Mouse (Mus musculus) thymus, postnatal 0 days (tissue): ENCODE measurements around the gene Vps13c. TPM values are rescaled to one million over a fixed set of nuclear protein-coding genes. Genes with fewer than 3 reads are reported as not detected.
A peak's percentile ranks its signal among the peaks of the same experiment; 100 is the strongest.

Experiments
- DNase-seq: peaks from one replicate; pipeline ENCODE4 v3.0.0-alpha.2; 2015; ENCODE audit warnings: low spot score
- polyA plus RNA-seq: library from polyadenylated mRNA; unstranded; fragments of >200 nt; fragmentation: Nextera tagmentation; extraction: Ambion mirVana; gene quantifications from 2 replicates; pipeline ENCODE4 v1.2.1, GENCODE M21; 2015

Gene Vps13c
- polyA plus RNA-seq, 1 experiment from 2014 or later: 9.9 TPM

DNA sequence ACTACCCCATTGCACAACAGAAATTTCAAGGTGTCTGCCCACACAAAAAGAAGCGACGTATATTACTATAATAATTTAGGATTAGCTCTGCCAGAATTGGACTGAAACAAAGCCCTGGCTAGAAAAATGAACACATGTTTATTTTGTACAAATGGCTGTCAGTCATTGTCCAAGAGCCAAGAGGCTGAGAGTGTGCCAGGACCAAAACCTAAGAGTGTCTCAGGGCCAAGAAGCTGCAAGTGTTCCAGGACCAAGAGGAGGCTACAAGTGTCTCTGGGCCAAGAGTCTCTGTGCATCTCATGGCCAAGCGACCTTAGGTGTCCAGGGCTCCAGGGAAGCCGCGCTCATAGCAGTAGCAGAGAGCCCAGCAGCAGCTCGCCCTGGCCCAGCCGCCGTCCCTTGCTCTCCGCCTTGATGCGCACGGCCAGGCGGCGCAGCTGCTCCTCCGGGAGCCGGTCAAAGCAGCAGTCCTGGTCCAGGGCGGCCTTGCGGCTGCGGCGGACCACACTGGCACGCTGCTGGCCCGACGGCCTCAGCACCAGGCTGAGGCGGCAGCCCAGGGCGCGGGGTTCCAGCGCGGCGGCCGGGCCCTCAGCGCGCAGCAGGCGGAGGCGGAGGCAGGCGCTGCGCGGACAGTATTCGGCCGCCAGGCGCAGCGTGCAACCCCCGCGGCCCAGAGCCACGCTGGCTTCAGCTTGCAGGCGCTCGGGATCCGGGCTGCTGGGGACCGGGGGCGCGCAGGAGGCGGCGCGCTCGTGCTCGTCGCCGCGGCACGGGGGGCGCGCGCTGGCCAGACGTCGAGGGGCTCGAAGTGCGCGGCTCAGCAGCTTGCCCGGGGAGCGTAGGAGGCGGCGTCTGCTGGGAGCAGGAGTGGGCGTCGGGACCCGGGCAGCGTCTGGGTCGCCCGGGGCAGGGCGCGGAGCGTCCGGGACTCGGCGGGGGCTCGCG, 9.5 kb upstream of the Vps13c start:
- peak; percentile 23 for DNase-seq

DNA sequence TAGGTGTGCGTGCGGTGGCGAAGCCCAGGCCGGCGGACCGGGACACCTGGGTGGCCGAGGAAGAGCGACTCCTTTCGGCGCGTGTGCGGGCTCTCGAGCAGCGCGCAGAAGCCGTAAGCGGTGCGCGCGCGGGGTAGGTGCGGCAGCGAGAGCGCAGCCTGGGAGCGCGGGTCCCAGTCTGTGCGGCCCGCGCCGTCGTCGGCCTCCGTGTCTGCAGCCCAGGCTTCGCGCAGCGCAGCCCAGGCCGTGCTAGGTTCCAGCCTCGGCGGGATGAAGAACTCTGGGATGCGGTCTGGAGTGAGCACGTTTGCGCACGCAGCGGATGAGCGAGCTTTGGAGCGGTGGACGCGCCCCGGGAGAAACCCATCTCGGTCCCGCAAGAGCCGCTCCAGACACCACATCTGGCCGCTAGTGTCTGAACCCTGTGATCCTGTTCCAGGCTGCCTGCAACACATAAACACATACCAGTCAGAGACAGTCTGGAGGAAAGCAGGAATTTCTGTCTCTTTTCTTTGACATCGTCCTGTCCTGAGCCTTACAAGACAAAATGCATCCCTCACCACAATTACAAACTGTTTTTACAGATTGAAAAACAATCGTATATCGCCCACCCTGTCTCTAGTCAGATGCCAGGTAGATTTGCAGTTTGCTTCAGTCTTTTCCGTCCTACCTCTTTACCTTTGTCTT, 8.7 kb upstream of the Vps13c start:
- DNase-seq: no peak

DNA sequence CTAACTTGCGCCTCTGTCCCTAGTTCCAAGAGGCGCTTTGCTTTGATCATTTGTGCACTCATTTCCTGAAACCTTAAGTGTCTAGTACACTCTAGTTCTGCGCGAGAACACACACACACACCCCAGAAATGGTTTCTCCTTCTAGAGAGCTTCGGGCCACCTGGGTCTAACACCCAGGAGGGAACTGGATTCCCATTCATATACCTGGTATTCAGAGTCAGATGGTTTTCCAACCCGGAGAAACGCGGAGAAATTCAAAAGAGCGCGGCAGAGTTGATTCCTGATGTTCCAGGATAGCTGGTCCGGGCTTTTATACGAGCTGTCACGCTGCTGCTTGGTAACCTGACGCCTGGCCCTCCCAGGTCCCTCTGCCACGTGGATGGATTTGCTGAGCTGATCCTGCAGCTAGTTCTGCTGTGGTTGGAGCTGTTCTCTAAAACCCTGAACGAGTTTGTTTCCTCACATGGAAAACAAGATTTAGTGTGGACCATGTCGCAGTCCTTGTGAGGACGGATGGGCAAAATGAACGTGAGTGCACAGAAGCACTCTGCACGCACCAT, 8.1 kb upstream of the Vps13c start, which contains the start of gene C2cd4a:
Gene C2cd4a, minus strand, starts transcription at position 285 of the 560 bp plus-strand sequence.
- no peak for DNase-seq

DNA sequence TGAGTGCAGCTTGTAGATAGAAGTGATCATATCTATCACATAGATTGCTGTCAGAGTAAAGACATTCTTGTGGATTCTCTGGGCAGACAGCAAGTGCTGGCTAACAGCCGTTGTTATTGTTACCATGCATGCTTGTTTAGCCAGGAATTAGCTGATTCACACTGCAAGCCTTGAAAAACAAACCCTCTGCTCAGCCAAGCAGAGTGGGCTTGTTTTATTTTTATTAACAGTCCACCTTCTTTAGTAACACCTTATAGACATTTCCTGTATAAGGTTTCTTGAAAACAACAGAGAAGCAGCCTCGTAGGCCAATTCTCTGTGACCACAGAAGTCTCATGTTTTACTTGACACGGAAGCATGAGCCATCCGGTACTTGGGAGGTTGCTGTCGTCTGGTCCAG, 5.7 kb upstream of the Vps13c start:
- DNase-seq: no peak

DNA sequence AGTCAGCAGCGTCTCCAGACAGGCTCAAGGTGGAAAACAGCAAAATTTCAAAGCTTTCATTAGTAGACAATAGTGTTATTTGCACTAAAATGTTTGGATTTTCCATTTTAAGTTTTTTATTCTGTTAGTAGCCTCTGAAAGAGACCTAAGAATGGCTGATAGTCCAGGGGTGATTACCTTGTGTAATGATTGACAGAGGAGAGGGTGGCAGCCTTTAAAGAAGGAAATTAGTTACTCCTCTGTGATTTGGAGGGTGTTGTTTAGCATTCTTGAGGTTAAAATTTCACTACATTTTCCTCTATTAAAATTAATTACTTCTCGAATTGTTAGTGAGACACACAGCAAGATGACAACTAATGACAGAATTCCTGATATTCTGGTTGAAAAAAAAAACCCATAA, 2.9 kb upstream of the Vps13c start:
- DNase-seq: no peak

DNA sequence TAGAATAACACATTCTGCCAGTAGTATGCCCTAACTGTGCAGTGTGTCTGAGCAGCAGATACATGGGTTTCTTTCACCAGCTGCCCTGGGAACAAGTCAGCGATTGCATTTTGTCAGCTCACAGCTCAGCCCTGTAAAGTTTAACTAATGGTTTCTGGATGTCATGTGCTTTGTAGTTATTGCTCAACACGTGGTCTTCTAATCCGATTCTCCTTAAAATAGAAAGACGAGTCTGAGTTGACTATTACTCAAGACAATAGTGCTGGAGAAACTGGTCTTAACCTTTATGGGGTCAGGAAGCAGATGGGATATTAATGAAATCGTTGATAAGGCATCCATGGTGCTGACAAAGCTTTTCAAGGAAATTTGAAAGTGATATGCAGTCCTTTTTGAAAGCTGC, 2.6 kb downstream of the Vps13c start:
- no peak for DNase-seq

DNA sequence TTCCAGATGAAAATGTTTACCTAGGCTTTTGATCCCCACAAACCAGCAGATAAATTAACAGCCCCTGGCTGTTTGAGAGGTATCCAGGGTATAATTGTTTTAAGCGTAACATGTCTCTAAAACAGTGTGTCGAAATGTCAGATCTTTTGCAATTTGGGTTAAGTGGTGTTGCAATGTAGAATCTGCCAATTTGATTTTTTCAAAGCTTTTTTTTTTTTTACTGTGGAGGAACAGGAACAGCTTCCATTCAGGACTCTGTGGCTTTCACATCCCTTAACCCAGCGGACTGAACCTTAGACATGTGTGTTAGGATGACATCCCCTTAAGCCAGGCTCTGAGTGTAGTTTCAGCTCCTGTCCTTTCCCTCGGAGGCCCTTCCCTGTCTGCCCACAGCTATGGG, 4.8 kb downstream of the Vps13c start:
- DNase-seq: no peak

DNA sequence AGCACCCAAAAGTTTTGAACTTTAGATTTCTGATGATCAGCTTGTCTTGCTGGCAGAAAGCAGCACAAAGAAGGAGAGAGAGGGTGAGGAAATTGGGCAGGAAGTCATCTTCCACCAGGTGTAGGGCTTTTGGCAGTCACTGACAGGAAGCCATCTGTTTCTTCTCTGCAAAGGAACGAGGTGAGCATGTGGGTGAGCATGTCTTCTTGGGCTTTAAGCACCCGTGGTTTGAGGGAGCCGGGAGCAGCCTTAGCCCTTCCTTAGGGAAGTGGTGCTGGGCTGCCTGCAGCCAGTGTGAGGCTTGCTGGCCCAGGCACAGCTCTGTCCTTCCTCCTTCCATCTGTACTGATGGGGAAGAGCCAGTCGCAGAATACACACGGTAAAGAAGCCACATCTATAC, 5.5 kb downstream of the Vps13c start:
- DNase-seq: peak; percentile 75

DNA sequence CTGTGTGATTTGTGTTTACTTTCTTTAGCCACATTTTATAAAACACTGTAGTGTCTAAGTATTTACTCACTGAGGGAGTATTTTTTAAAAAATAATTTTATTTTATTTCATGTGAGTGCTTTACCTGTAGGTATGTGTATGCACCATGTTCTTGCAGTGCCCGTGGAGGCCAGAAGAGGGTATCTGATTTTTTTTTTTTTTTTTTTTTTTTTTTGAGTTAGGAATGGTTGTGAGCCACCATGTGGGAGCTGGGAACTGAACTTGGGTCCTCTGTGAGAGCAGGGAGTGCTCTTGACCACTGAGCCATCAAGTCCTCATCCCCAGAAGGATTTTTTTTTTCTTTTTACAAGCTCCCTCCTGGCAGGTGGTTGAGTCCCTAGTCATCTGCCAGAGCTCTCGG, 5.9 kb downstream of the Vps13c start:
- no peak for DNase-seq

DNA sequence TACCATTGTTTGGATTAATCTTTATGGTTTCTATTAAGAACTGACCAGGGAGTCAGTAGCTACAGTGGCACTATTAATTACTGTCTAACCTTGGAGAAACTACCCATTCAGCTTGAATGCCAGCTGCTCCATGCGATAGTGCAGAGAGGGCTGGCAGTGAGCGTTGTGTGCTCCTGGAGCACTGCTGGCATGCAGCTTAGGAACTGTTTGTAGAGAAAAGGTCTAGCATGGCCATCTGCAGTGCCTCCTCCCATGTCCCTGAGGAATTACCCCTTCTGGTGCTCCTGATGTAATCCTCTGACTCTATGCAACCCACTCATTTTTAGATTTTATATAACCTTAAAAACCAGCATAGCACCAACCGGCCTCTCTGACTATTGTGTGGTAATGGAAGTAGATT, 7.4 kb downstream of the Vps13c start:
- no peak for DNase-seq

DNA sequence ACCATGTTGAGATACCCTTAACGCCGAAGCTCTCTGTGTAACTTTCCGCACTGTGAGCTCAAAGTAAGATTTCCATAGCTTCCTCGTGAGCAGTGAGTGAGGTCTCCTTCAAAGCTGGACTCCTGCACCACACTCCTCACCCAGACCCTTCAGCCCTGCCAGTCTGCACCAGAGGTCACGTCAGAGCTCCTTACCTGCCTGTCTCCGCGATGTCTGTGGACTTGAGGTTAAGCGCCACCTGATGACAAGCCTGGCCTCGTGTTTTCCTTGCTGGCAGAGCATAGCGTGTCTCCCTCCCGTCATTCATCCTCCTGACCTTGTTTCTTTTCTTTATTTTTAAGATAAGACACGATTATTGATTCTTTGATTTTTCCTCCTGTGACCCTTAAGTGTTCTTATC, 9.2 kb downstream of the Vps13c start:
- DNase-seq: no peak

DNA sequence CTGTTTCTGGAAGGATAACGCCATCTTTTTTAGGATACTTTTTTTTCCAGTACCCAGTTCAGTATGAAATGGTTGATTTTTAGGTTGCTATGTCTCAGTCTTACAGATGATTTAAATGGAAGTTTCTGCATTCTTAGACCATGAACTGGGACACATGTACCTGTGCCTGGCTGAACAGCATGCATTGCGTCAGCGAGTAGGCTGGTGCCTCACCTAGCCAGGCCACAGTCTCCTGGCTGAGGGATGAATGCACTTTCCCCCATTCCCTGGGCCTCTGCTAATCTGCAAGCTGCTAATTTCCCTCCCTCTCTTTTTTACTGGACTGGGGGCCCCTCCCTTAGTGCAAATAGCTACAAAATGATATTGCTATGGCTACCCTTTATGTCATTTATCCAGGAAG, 9.7 kb downstream of the Vps13c start:
- no peak for DNase-seq

DNA sequence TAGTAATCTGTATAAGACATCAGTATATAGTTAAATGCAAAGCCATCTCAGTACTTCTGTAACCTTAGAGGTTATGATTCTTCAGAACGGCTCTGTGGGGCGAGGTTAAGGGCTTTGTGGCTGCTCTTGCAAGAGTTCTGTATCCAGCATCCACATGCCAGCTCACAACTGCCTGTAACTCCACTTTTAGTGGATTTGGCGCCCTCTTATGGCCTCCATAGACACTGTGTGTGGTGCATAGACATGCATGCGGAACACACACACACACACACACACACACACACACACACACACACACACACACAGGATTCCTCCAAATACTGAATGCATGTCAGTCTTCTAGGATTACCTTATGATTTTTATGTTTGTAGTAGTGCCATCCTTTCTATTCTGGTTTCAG, 11.0 kb downstream of the Vps13c start:
- peak; percentile 46 for DNase-seq

DNA sequence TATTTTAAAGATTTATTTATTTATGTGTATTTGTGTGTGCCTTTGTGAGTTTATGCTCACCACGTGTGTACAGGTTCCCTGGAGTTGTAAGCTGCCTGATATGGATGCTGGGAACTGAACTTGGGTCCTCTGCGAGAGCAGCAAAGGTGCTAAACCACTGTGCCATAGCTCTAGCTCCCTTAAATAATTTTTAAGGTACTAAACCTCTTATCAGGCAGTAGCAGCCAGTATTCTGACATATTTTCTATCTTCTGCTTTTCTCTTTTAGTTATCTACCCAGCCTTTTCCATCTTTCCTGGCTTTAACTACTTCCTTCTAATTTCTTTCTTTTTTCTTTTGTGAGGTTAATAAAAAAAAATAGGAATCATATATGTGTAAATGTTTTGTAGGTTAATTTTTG, 20.1 kb downstream of the Vps13c start:
- no peak for DNase-seq

DNA sequence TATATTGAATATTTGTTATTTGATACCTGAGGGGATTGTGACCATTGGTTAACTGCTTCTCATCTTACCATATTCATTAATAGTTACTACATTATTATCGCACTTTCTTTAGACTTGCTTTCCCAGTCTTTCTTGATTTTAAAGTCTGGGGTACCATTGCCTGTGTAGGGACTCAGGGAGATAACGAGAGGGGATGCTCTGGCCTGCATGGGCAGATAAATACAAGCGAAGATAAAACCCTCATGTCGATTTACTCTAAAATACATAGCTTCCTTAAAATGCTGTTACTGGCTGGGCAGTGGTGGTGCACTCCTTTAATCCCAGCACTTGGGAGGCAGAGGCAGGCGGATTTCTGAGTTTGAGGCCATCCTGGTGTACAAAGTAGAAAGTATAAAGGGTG, 23.1 kb downstream of the Vps13c start:
- no peak for DNase-seq

DNA sequence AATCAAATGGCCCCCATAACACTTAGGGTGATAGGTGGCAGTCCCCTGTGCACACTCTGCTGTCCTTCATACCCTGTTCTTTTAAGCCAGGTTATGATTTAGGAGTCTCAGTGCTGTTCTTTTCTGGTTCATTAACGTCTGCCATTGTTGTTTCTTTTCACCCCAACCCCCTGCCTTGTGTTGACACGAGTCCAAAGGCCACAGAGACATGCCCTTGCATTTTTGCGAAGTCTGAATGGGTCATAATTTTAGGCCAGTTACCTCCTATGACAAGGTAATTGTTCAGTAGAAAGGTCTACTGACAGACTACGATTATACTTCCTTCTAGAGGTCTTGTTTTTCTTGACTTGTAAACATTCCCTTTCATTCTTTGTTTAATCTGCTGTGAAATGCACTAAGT, 23.8 kb downstream of the Vps13c start:
- no peak for DNase-seq

DNA sequence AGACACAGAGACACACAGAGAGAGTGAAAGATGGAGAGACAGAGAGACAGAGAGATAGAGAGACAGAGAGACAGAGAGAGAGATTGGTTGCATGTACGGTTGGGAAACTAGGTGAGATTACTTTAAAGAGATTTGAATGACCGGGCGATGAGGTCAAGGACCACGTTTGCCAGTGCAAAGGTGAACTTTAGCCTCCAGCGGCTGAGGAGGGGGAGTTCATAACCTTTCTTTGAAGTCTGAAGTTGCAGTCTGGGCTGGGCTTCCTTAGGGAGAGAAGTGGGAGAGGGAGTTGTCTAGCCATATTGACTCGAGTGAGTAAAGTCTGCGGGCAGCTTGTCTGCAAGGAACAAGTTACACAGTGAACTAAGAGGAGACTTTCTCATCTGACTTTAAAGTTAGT, 25.2 kb downstream of the Vps13c start:
- DNase-seq: no peak

DNA sequence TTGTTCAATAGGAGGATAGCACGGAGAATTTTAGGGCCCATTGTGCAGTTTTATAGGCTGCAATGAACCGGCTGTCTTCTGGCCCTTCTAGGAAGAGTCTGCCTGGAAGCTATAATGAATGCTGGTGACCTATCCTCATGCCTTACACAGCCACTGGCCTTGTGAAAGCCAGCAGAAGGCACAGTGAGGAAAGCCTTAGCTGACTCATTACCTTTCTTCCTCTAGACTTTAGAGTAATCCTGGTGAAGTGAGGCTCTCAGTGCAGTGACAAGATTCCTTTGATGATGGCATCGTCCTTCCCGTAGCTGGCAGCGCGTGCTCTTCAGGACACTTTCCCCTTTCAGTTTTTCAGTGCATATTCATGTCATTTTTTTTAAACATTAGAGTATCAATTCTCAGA, 27.2 kb downstream of the Vps13c start:
- DNase-seq: no peak

DNA sequence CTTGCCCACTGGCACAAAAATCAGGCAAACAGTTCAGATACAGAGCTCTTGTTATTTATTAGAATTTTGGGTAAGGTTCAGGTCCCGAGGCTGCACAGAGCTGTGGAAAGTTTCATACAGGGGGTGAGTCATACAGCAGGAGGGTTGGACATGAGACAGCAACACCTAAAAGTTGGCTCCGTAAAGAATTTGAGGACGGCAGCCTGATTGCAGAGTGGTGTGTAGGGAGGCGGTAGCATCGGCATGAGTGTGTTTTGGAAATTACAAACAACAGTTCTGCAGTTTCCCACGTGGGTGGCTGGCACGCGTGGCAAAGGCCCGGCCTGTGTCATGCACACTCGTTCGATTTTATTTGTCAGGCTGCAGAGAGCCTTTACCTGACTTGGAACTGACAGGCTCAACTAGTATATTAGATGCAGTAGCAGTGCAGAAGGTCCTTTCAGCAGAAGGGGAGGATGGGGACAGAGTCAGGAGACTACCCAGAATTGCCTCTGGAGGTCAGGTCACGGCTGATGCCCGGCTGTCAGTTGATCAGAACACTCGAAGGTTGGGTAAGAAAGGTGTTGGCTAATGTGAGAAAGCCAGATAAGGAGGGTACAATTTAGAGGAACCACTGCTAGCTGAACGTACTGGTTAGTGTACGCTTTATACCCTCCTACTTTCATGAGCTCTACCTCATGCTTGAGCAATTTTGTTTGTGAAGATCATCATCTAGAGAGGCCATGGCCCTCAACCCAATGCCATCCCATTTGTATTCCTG, 29.7 kb downstream of the Vps13c start:
- no peak for DNase-seq

DNA sequence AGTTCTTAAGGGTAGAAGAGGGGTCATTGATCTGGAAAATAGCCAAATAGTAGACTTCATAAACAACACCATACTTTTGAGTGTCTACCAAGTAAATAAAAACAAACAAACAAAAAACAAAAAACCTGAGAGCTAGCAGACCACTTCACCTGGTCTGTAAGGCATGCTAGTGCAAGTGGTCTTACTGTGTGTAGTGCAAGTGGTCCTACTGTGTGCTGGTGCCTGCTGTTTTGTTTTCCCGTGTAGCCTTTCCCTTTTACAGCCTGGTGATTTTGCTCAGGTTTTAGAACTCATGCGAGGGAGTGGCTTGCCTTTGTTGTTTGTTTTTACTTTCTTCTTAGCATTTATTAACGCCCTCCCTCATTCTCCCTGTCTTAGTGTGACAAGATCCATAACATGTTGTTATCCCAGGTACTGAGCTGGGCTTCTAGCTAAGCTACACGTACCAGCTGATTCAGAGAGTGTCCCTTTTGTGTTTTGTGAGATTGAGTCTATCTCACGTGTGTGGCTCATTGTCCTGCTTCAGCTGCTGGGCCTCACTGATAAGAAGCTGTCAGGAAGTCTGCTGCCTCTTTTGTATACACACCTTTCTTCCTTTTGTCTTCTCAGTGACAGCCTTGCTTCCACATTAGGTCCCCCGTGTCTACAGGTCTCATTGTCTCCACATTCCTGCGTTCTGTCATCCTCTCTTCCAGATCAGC, 34.5 kb downstream of the Vps13c start:
- DNase-seq: no peak

DNA sequence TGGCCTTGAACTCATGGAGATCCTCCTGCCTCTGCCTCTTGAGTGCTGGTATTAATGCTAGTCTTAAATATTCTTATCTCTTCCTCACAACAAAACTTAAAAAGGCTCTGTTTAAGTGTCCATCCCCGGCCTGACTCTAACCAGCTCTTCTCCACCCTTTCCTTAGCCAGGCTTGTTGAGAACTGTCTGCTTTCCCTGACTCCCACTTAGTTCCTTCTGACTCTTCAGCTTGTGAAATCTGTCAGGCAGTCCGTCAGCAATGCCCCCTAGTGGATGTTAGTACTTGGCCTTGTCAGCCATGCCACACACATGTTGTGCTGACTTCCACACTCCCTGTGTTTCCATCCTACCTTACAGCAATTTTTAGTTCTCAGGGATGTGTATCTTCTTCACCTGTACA, 35.1 kb downstream of the Vps13c start:
- DNase-seq: peak; percentile 23
